Comparison of ENCODE assay signal across 24 mouse cellular contexts in genomic region chr5:76674022-76674653, GRCm38 (mm10). TPM values are rescaled to one million over a fixed set of nuclear protein-coding genes. Genes with fewer than 3 reads are reported as not detected.
DNase-seq lines count a peak whose midpoint lies in the region; ATAC-seq and TF ChIP-seq lines count a peak whose summit lies in the region.
"Had no signal": no experiment of that assay in that cellular context is flagged by ENCODE, and none has a peak within 500 bp of the region (broad histone marks: within the 10 kb centered on the region; RNA-seq: fewer than 3 reads in every experiment).

No protein-coding gene starts in this region.

- H3K36me3 ChIP-seq in intestine, embryonic 15.5 days = no peaks in the 10 kb centered on the region
- H3K36me3 ChIP-seq in intestine, embryonic 16.5 days (ENCODE audit: control insufficient read depth, insufficient read depth, low read length) = no peaks in the 10 kb centered on the region
- no peaks in the 10 kb centered on the region for H3K36me3 ChIP-seq in testis, adult 2 months (ENCODE audit: control insufficient read depth, insufficient read depth, low read length)
- no peaks in the 10 kb centered on the region for H3K36me3 ChIP-seq in hindbrain, embryonic 11.5 days (ENCODE audit: control insufficient read depth, insufficient read depth, low read length)
- H3K36me3 ChIP-seq: embryonic facial prominence, embryonic 15.5 days had no signal

- no peak overlapping the region for H3K27ac ChIP-seq in intestine, embryonic 15.5 days
- H3K27ac ChIP-seq in intestine, embryonic 16.5 days (ENCODE audit: low read length) = no peak overlapping the region
- no peak overlapping the region for H3K27ac ChIP-seq in testis, adult 2 months (ENCODE audit: control insufficient read depth, insufficient read depth, low read depth, low read length)
- no peak overlapping the region for H3K27ac ChIP-seq in hindbrain, embryonic 11.5 days (ENCODE audit: low read depth, low read length)
- H3K27ac ChIP-seq: embryonic facial prominence, embryonic 13.5 days; embryonic facial prominence, embryonic 15.5 days; forebrain, embryonic 10.5 days; forebrain, embryonic 12.5 days had no signal

- no peak overlapping the region for H3K9ac ChIP-seq in intestine, embryonic 15.5 days
- no peak overlapping the region for H3K9ac ChIP-seq in intestine, embryonic 16.5 days (ENCODE audit: low read depth, low read length)
- H3K9ac ChIP-seq in hindbrain, embryonic 11.5 days (ENCODE audit: low read depth, low read length) = no peak overlapping the region
- H3K9ac ChIP-seq: embryonic facial prominence, embryonic 13.5 days; embryonic facial prominence, embryonic 15.5 days; forebrain, embryonic 12.5 days had no signal

- 88% methylated on average over 5 of the region's 5 CpGs for WGBS in intestine, embryonic 15.5 days
- WGBS in intestine, embryonic 16.5 days = 88% methylated on average over 5 of the region's 5 CpGs
- WGBS in hindbrain, embryonic 11.5 days = 94% methylated on average over 5 of the region's 5 CpGs

- no peak for DNase-seq in testis, postnatal 10 days (ENCODE audit: low spot score)
- peak; percentile 63 for DNase-seq in MEL-GATA-1-ER (ENCODE audit: extremely low read depth, low read depth)
- DNase-seq in hindbrain, embryonic 11.5 days (ENCODE audit: low spot score) = no peak
- DNase-seq: adrenal gland, adult 2 months; adrenal gland, postnatal 10 days; adrenal gland, postnatal 25 days; cerebellum, adult 11 months; cerebellum, adult 18-20 months; cerebellum, adult 8-10 months; cerebellum, adult 9-11 months; cerebellum, postnatal 14 days; cerebellum, postnatal 36 days; embryo, embryonic 11 days had no signal

- 0 out of 2 replicates have a peak, but pooled peaks have one; percentile 20 for ATAC-seq in intestine, embryonic 15.5 days
- ATAC-seq in intestine, embryonic 16.5 days = no peak
- no peak for ATAC-seq in megakaryocyte progenitor cell, adult 5-6 weeks (replicated peaks; ENCODE audit: poor library complexity)
- no peak for ATAC-seq in hindbrain, embryonic 11.5 days (ENCODE audit: low FRiP score)
- ATAC-seq: forebrain, embryonic 14.5 days; forebrain, embryonic 16.5 days had no signal

- H3K4me3 ChIP-seq in intestine, embryonic 15.5 days (replicated peaks) = no peak overlapping the region
- H3K4me3 ChIP-seq in intestine, embryonic 16.5 days (ENCODE audit: low read length) = no peak overlapping the region
- H3K4me3 ChIP-seq in testis, adult 2 months (ENCODE audit: control insufficient read depth, low read depth, low read length) = peak overlapping the region; percentile 3; the same call in 1 of the 2 replicates
- no peak overlapping the region for H3K4me3 ChIP-seq in hindbrain, embryonic 11.5 days (ENCODE audit: low read depth, low read length)
- H3K4me3 ChIP-seq: embryonic facial prominence, embryonic 13.5 days; embryonic facial prominence, embryonic 15.5 days; erythroblast, embryonic 14.5 days; forebrain, embryonic 10.5 days; forebrain, embryonic 12.5 days had no signal

- H3K27me3 ChIP-seq in intestine, embryonic 15.5 days (replicated peaks) = no peaks in the 10 kb centered on the region
- H3K27me3 ChIP-seq in intestine, embryonic 16.5 days (replicated peaks; ENCODE audit: control insufficient read depth, insufficient read depth, low read length) = no peaks in the 10 kb centered on the region
- H3K27me3 ChIP-seq in testis, adult 2 months (ENCODE audit: control insufficient read depth, insufficient read depth, low read length) = no peaks in the 10 kb centered on the region
- no peaks in the 10 kb centered on the region for H3K27me3 ChIP-seq in hindbrain, embryonic 11.5 days (ENCODE audit: control insufficient read depth, insufficient read depth, low read length)
- H3K27me3 ChIP-seq: embryonic facial prominence, embryonic 13.5 days; embryonic facial prominence, embryonic 15.5 days; forebrain, embryonic 12.5 days had no signal

- no peaks in the 10 kb centered on the region for H3K9me3 ChIP-seq in intestine, embryonic 15.5 days
- H3K9me3 ChIP-seq in intestine, embryonic 16.5 days (ENCODE audit: control insufficient read depth, low read length) = no peaks in the 10 kb centered on the region
- no peaks in the 10 kb centered on the region for H3K9me3 ChIP-seq in hindbrain, embryonic 11.5 days (ENCODE audit: control insufficient read depth, low read length)
- H3K9me3 ChIP-seq: embryonic facial prominence, embryonic 13.5 days; embryonic facial prominence, embryonic 15.5 days; forebrain, embryonic 12.5 days had no signal

- H3K4me1 ChIP-seq in intestine, embryonic 15.5 days (replicated peaks) = no peaks in the 10 kb centered on the region
- no peaks in the 10 kb centered on the region for H3K4me1 ChIP-seq in intestine, embryonic 16.5 days (ENCODE audit: control insufficient read depth, insufficient read depth, low read length)
- H3K4me1 ChIP-seq in testis, adult 2 months (ENCODE audit: control insufficient read depth, insufficient read depth, low read length) = peaks cover 6% of the 10 kb centered on the region
- no peaks in the 10 kb centered on the region for H3K4me1 ChIP-seq in hindbrain, embryonic 11.5 days (replicated peaks; ENCODE audit: control insufficient read depth, insufficient read depth, low read length)
- H3K4me1 ChIP-seq: embryonic facial prominence, embryonic 13.5 days; embryonic facial prominence, embryonic 15.5 days; forebrain, embryonic 10.5 days; forebrain, embryonic 12.5 days had no signal

- TF ChIP-seq POLR2A in testis, adult 2 months (IDR thresholded peaks at IDR 0.05; ENCODE audit: control insufficient read depth, low read depth, low read length) = no peak

- no peak for TF ChIP-seq CTCF in testis, adult 2 months (IDR thresholded peaks at IDR 0.05; ENCODE audit: control insufficient read depth, insufficient read depth, insufficient replicate concordance, low read depth, low read length)

- no peak overlapping the region for H3K4me2 ChIP-seq in intestine, embryonic 15.5 days (replicated peaks)
- no peak overlapping the region for H3K4me2 ChIP-seq in intestine, embryonic 16.5 days (ENCODE audit: low read depth, low read length)
- no peak overlapping the region for H3K4me2 ChIP-seq in hindbrain, embryonic 11.5 days (replicated peaks; ENCODE audit: low read depth, low read length)
- H3K4me2 ChIP-seq: embryonic facial prominence, embryonic 13.5 days; embryonic facial prominence, embryonic 15.5 days; forebrain, embryonic 12.5 days had no signal

RNA-seq across cellular contexts. Expression of gene C530008M17Rik, which starts 17.8 kb away (rescaled TPM):
- polyA plus RNA-seq in intestine, embryonic 15.5 days (2015; fragmentation: Nextera tagmentation; extraction: Ambion mirVana) = 15.7 and 16.5 TPM in 2 replicates
- 10.6 and 11.1 TPM in 2 replicates for polyA plus RNA-seq in intestine, embryonic 16.5 days (2015; fragmentation: Nextera tagmentation; extraction: Ambion mirVana)
- polyA plus RNA-seq in testis, adult 2 months (2012; rRNA removed) = 187 and 199 TPM in 2 replicates
- 2.9 and 3.7 TPM in 2 replicates for total RNA-seq in megakaryocyte progenitor cell, adult 5-6 weeks (2015)
- total RNA-seq in megakaryocyte progenitor cell, adult 5-6 weeks (2017) = 0.21 and 1.3 TPM in 2 replicates
- polyA plus RNA-seq in hindbrain, embryonic 11.5 days (2014; fragmentation: Nextera tagmentation; extraction: Ambion mirVana) = 47.5 and 58.5 TPM in 2 replicates
